Mouse (Mus musculus): ENCODE results near the gene Tmtc1.

GRCm38 (mm10) chr6:148294506-148294905 is 149.7 kb downstream of the Tmtc1 start:
- no peak for TF ChIP-seq CTCF (IDR thresholded peaks at IDR 0.05; ENCODE audit: low read depth, low read length)
- TF ChIP-seq POLR2A (IDR thresholded peaks at IDR 0.05; ENCODE audit: extremely low read depth, insufficient read depth, low read length), result no peak

All from liver, adult 2 months (tissue).